Mouse (Mus musculus) liver, embryonic 13.5 days (tissue): ENCODE data around the gene Pvr. TPM values are rescaled to one million over a fixed set of nuclear protein-coding genes. Genes with fewer than 3 reads are reported as not detected.
A peak's percentile ranks its signal among the peaks of the same experiment; 100 is the strongest.
"Not testable (repeated sequence)": the region's sequence is repeated elsewhere in the genome, so short reads cannot be mapped to it uniquely, and the experiment has no call there.

ENCODE experiments used
- ATAC-seq: fragments of 200-750 bp; cut with Nextera tagmentation; 2 replicates; pipeline ENCODE4 v1.8.0; 2017; ENCODE audit warnings: low read depth, mild to moderate bottlenecking, moderate number of reproducible peaks, moderate library complexity
- DNase-seq: peaks from one replicate; pipeline ENCODE4 v3.0.0; 2022
- H3K27ac ChIP-seq: fragments of 300-500 bp; sonication (generic); 2 replicates; pipeline ENCODE4 v1.5.1; 2015; ENCODE audit warnings: moderate library complexity, mild to moderate bottlenecking, inconsistent platforms
- H3K27me3 ChIP-seq: fragments of 300-500 bp; sonication (generic); 2 replicates; pipeline ENCODE4 v1.6.1; 2015; ENCODE audit warnings: mild to moderate bottlenecking, inconsistent platforms
- H3K36me3 ChIP-seq: fragments of 300-500 bp; sonication (generic); 2 replicates; pipeline ENCODE4 v1.6.1; 2015; ENCODE audit warnings: mild to moderate bottlenecking, inconsistent platforms
- H3K4me1 ChIP-seq: fragments of 300-500 bp; sonication (generic); replicated peaks from 2 replicates; pipeline ENCODE4 v1.6.1; 2015; ENCODE audit warnings: inconsistent platforms
- H3K4me2 ChIP-seq: fragments of 300-500 bp; sonication (generic); 2 replicates; pipeline ENCODE4 v1.6.1; 2015; ENCODE audit warnings: inconsistent platforms, mild to moderate bottlenecking, moderate library complexity
- H3K4me3 ChIP-seq: fragments of 300-500 bp; sonication (generic); replicated peaks from 2 replicates; pipeline ENCODE4 v1.5.1; 2015; ENCODE audit warnings: mild to moderate bottlenecking, inconsistent platforms
- H3K9ac ChIP-seq: fragments of 300-500 bp; sonication (generic); 2 replicates; pipeline ENCODE4 v1.6.1; 2015; ENCODE audit warnings: mild to moderate bottlenecking, inconsistent platforms
- H3K9me3 ChIP-seq: fragments of 300-500 bp; sonication (generic); replicated peaks from 2 replicates; pipeline ENCODE4 v1.6.1; 2016; ENCODE audit warnings: inconsistent platforms
- WGBS: fragments of 180-500 bp; shearing (Covaris S2); methylation state at CpG from one replicate; pipeline ENCODE4 v1.1.7; 2015; ENCODE audit not compliant: insufficient replicate concordance; 5-methylcytosine and 5-hydroxymethylcytosine counted together
- polyA plus RNA-seq: library from polyadenylated mRNA; unstranded; fragments of >200 nt; fragmentation: Nextera tagmentation; extraction: Ambion mirVana; gene quantifications from 2 replicates; pipeline ENCODE4 v1.2.1, GENCODE M21; 2015

Gene Pvr
- polyA plus RNA-seq, 1 experiment from 2014 or later = 2.2 TPM

GRCm38 (mm10) chr7:19932877-19933809 lies 12.2 kb upstream of the Pvr start:
- Histone ChIP-seq H3K27me3 (peaks cover 12% of the 10 kb centered on the region; the same call in 1 of the 2 replicates), H3K36me3 (no peaks in the 10 kb centered on the region), H3K4me2 (peak overlapping the region; percentile 50), H3K4me1 (peaks cover 16% of the 10 kb centered on the region; the same call in 1 of the 2 replicates), H3K4me3 (no peak overlapping the region; the same call in 1 of the 2 replicates), H3K27ac (no peak overlapping the region), H3K9ac (no peak overlapping the region), H3K9me3 (no peaks in the 10 kb centered on the region)
- DNase-seq (no peak), ATAC-seq (peak; percentile 64; the same call in 1 of the 2 replicates)
- whole genome bisulfite sequencing = 7% methylated on average over 20 of the region's 21 CpGs

GRCm38 (mm10) chr7:19932133-19932876 lies 11.3 kb upstream of the Pvr start:
- Histone ChIP-seq H3K9ac (no peak overlapping the region), H3K36me3 (no peaks in the 10 kb centered on the region), H3K4me1 (peaks cover 16% of the 10 kb centered on the region; the same call in 1 of the 2 replicates), H3K4me3 (no peak overlapping the region), H3K27me3 (peaks cover 12% of the 10 kb centered on the region; the same call in 1 of the 2 replicates), H3K4me2 (no peak overlapping the region), H3K9me3 (no peaks in the 10 kb centered on the region), H3K27ac (no peak overlapping the region)
- no peak for ATAC-seq
- DNase-seq = no peak
- 10% methylated on average over 13 of the region's 13 CpGs for WGBS

- H3K4me3 ChIP-seq, H3K36me3 ChIP-seq, ATAC-seq, H3K27ac ChIP-seq, DNase-seq, H3K4me2 ChIP-seq, H3K9ac ChIP-seq, H3K9me3 ChIP-seq: not testable (repeated sequence)
- WGBS = 65% methylated on average over 6 of the region's 6 CpGs
- Histone ChIP-seq H3K27me3 (peaks cover 12% of the 10 kb centered on the region; the same call in 1 of the 2 replicates), H3K4me1 (peaks cover 16% of the 10 kb centered on the region; the same call in 1 of the 2 replicates)
Observed at GRCm38 (mm10) chr7:19930481-19930880, 9.5 kb upstream of the Pvr start.

- 62% methylated on average over 5 of the region's 5 CpGs for WGBS
- no peak overlapping the region for H3K9ac ChIP-seq
- no peak for ATAC-seq
- peaks cover 12% of the 10 kb centered on the region; the same call in 1 of the 2 replicates for H3K27me3 ChIP-seq
- no peak overlapping the region for H3K4me2 ChIP-seq
- H3K27ac ChIP-seq = no peak overlapping the region
- no peaks in the 10 kb centered on the region for H3K9me3 ChIP-seq
- no peak for DNase-seq
- no peak overlapping the region for H3K4me3 ChIP-seq
- H3K4me1 ChIP-seq = peaks cover 9% of the 10 kb centered on the region
- H3K36me3 ChIP-seq = no peaks in the 10 kb centered on the region
Observed at GRCm38 (mm10) chr7:19928486-19928885, 7.5 kb upstream of the Pvr start.

GRCm38 (mm10) chr7:19926849-19927480 lies 6.0 kb upstream of the Pvr start:
- Histone ChIP-seq H3K4me2 (no peak overlapping the region), H3K36me3 (no peaks in the 10 kb centered on the region), H3K27ac (no peak overlapping the region), H3K9ac (no peak overlapping the region), H3K9me3 (no peaks in the 10 kb centered on the region), H3K4me3 (no peak overlapping the region), H3K4me1 (no peaks in the 10 kb centered on the region; the same call in 1 of the 2 replicates), H3K27me3 (peaks cover 6% of the 10 kb centered on the region; the same call in 1 of the 2 replicates)
- no peak for ATAC-seq
- DNase-seq = no peak
- WGBS = 23% methylated on average over 2 of the region's 2 CpGs

GRCm38 (mm10) chr7:19925376-19925775 lies 4.4 kb upstream of the Pvr start:
- H3K9ac ChIP-seq = no peak overlapping the region
- H3K36me3 ChIP-seq = no peaks in the 10 kb centered on the region
- WGBS = 59% methylated on average over 1 of the region's 1 CpGs
- H3K9me3 ChIP-seq = no peaks in the 10 kb centered on the region
- H3K4me1 ChIP-seq = no peaks in the 10 kb centered on the region; the same call in none of the 2 replicates
- no peaks in the 10 kb centered on the region for H3K27me3 ChIP-seq
- ATAC-seq (no peak), DNase-seq (no peak)
- H3K4me2 ChIP-seq = no peak overlapping the region
- no peak overlapping the region for H3K4me3 ChIP-seq
- no peak overlapping the region for H3K27ac ChIP-seq

GRCm38 (mm10) chr7:19923797-19924196 lies 2.8 kb upstream of the Pvr start:
- Histone ChIP-seq H3K4me1 (peaks cover 7% of the 10 kb centered on the region), H3K4me2 (no peak overlapping the region), H3K4me3 (no peak overlapping the region), H3K27ac (no peak overlapping the region), H3K36me3 (no peaks in the 10 kb centered on the region), H3K9ac (no peak overlapping the region), H3K9me3 (no peaks in the 10 kb centered on the region), H3K27me3 (no peaks in the 10 kb centered on the region)
- ATAC-seq (no peak), DNase-seq (no peak)
- 21% methylated on average over 11 of the region's 15 CpGs for WGBS

GRCm38 (mm10) chr7:19923354-19923753 lies 2.4 kb upstream of the Pvr start:
- Histone ChIP-seq H3K4me2 (no peak overlapping the region), H3K27ac (no peak overlapping the region), H3K9ac (no peak overlapping the region), H3K4me3 (no peak overlapping the region), H3K4me1 (peaks cover 7% of the 10 kb centered on the region), H3K36me3 (no peaks in the 10 kb centered on the region), H3K27me3 (no peaks in the 10 kb centered on the region), H3K9me3 (no peaks in the 10 kb centered on the region)
- ATAC-seq = no peak
- no peak for DNase-seq
- WGBS = 22% methylated on average over 2 of the region's 2 CpGs

- Histone ChIP-seq H3K9me3 (no peaks in the 10 kb centered on the region), H3K4me1 (peaks cover 7% of the 10 kb centered on the region), H3K27me3 (no peaks in the 10 kb centered on the region), H3K4me2 (peak overlapping the region; percentile 70), H3K36me3 (0 out of 2 replicates have a peak, but pooled peaks cover 14% of the 10 kb centered on the region), H3K4me3 (peak overlapping the region; percentile 63), H3K9ac (peak overlapping the region; percentile 59; the same call in 1 of the 2 replicates), H3K27ac (no peak overlapping the region)
- 20% methylated on average over 4 of the region's 4 CpGs for WGBS
- ATAC-seq = no peak
- no peak for DNase-seq
Observed at GRCm38 (mm10) chr7:19920166-19920505, 824 bp downstream of the Pvr start.

GRCm38 (mm10) chr7:19914558-19914957 lies 6.4 kb downstream of the Pvr start:
- Histone ChIP-seq H3K9me3 (no peaks in the 10 kb centered on the region), H3K4me1 (no peaks in the 10 kb centered on the region), H3K4me3 (no peak overlapping the region), H3K27ac (no peak overlapping the region), H3K4me2 (no peak overlapping the region), H3K36me3 (0 out of 2 replicates have a peak, but pooled peaks cover 14% of the 10 kb centered on the region), H3K27me3 (no peaks in the 10 kb centered on the region), H3K9ac (no peak overlapping the region)
- WGBS = 73% methylated on average over 7 of the region's 7 CpGs
- DNase-seq (no peak), ATAC-seq (no peak)
